In genomic region chr10:127641861-127642771, GRCm38 (mm10) we compare ENCODE assay signal across 8 mouse cellular contexts. TPM values are rescaled to one million over a fixed set of nuclear protein-coding genes. Genes with fewer than 3 reads are reported as not detected.
DNase-seq lines count a peak whose midpoint lies in the region; ATAC-seq and TF ChIP-seq lines count a peak whose summit lies in the region.

No protein-coding gene starts in this region.

- no peaks in the 10 kb centered on the region for H3K9me3 ChIP-seq in heart, embryonic 13.5 days
- no peaks in the 10 kb centered on the region for H3K9me3 ChIP-seq in kidney, postnatal 0 days (replicated peaks; ENCODE audit: low read length)
- H3K9me3 ChIP-seq in liver, embryonic 16.5 days (replicated peaks; ENCODE audit: control insufficient read depth, low read length), result no peaks in the 10 kb centered on the region
- no peaks in the 10 kb centered on the region for H3K9me3 ChIP-seq in neural tube, embryonic 12.5 days
- no peaks in the 10 kb centered on the region for H3K9me3 ChIP-seq in stomach, postnatal 0 days (ENCODE audit: control insufficient read depth, low read length)

- peak overlapping the region; percentile 62 for H3K4me3 ChIP-seq in heart, embryonic 13.5 days
- peak overlapping the region; percentile 59 for H3K4me3 ChIP-seq in kidney, postnatal 0 days (replicated peaks; ENCODE audit: low read depth, low read length)
- peak overlapping the region; percentile 64 for H3K4me3 ChIP-seq in liver, embryonic 16.5 days (ENCODE audit: low read depth, low read length)
- peak overlapping the region; percentile 30; the same call in 1 of the 2 replicates for H3K4me3 ChIP-seq in neural tube, embryonic 12.5 days
- peak overlapping the region; percentile 65 for H3K4me3 ChIP-seq in stomach, postnatal 0 days (ENCODE audit: low read depth, low read length)

- peak; percentile 93 for DNase-seq in CD4-positive, CD25-positive, alpha-beta regulatory T cell, adult 2 months (ENCODE audit: low read depth, low spot score)
- peak; percentile 91 for DNase-seq in brain, adult 2 months (ENCODE audit: low read depth, low spot score)
- peak; percentile 93 for DNase-seq in kidney, postnatal 0 days (ENCODE audit: low spot score)
- DNase-seq in stomach, postnatal 0 days (ENCODE audit: low spot score), result peak; percentile 91

- peak overlapping the region; percentile 96 for H3K27ac ChIP-seq in heart, embryonic 13.5 days (replicated peaks)
- H3K27ac ChIP-seq in kidney, postnatal 0 days, result peak overlapping the region; percentile 94
- peak overlapping the region; percentile 89 for H3K27ac ChIP-seq in liver, embryonic 16.5 days (ENCODE audit: low read length)
- peak overlapping the region; percentile 32; the same call in 1 of the 2 replicates for H3K27ac ChIP-seq in neural tube, embryonic 12.5 days
- peak overlapping the region; percentile 99 for H3K27ac ChIP-seq in stomach, postnatal 0 days (replicated peaks)

- H3K36me3 ChIP-seq in heart, embryonic 13.5 days, result peaks cover 4% of the 10 kb centered on the region
- H3K36me3 ChIP-seq in kidney, postnatal 0 days (ENCODE audit: insufficient read depth, low read length), result no peaks in the 10 kb centered on the region
- H3K36me3 ChIP-seq in liver, embryonic 16.5 days (ENCODE audit: control insufficient read depth, insufficient read depth), result no peaks in the 10 kb centered on the region
- no peaks in the 10 kb centered on the region for H3K36me3 ChIP-seq in neural tube, embryonic 12.5 days
- no peaks in the 10 kb centered on the region for H3K36me3 ChIP-seq in stomach, postnatal 0 days (ENCODE audit: control insufficient read depth, insufficient read depth, low read length)

- TF ChIP-seq EP300 in stomach, postnatal 0 days (optimal IDR thresholded peaks at IDR 0.05), result peak; percentile 84

- peak; percentile 69 for ATAC-seq in erythroblast, adult 5-6 weeks (replicated peaks; ENCODE audit: low FRiP score, poor library complexity, severe bottlenecking)
- peak; percentile 47; the same call in 1 of the 2 replicates for ATAC-seq in heart, embryonic 13.5 days (ENCODE audit: extremely low read depth, insufficient number of reproducible peaks, low FRiP score, low TSS enrichment)
- peak; percentile 57 for ATAC-seq in kidney, postnatal 0 days (replicated peaks; ENCODE audit: low FRiP score, low read depth)
- peak; percentile 65 for ATAC-seq in liver, embryonic 16.5 days (ENCODE audit: low read depth)
- ATAC-seq in neural tube, embryonic 12.5 days (ENCODE audit: low FRiP score, low read depth), result peak; percentile 57; the same call in 1 of the 2 replicates
- peak; percentile 77 for ATAC-seq in stomach, postnatal 0 days (ENCODE audit: low FRiP score, low TSS enrichment)

- H3K9ac ChIP-seq in heart, embryonic 13.5 days, result peak overlapping the region; percentile 91
- peak overlapping the region; percentile 62 for H3K9ac ChIP-seq in kidney, postnatal 0 days (ENCODE audit: low read depth, low read length)
- H3K9ac ChIP-seq in liver, embryonic 16.5 days (ENCODE audit: low read depth, low read length), result peak overlapping the region; percentile 68
- no peak overlapping the region for H3K9ac ChIP-seq in neural tube, embryonic 12.5 days
- peak overlapping the region; percentile 90 for H3K9ac ChIP-seq in stomach, postnatal 0 days (ENCODE audit: low read length)

- WGBS in heart, embryonic 13.5 days, result 7% methylated on average over 19 of the region's 19 CpGs
- WGBS in kidney, postnatal 0 days, result 6% methylated on average over 19 of the region's 19 CpGs
- 3% methylated on average over 19 of the region's 19 CpGs for WGBS in liver, embryonic 16.5 days (ENCODE audit: insufficient replicate concordance)
- 9% methylated on average over 19 of the region's 19 CpGs for WGBS in neural tube, embryonic 12.5 days
- WGBS in stomach, postnatal 0 days, result 6% methylated on average over 19 of the region's 19 CpGs

- peak overlapping the region; percentile 92 for H3K4me2 ChIP-seq in heart, embryonic 13.5 days
- H3K4me2 ChIP-seq in kidney, postnatal 0 days (ENCODE audit: low read length), result peak overlapping the region; percentile 61
- peak overlapping the region; percentile 94 for H3K4me2 ChIP-seq in liver, embryonic 16.5 days (ENCODE audit: low read depth, low read length)
- H3K4me2 ChIP-seq in neural tube, embryonic 12.5 days (replicated peaks), result peak overlapping the region; percentile 61
- peak overlapping the region; percentile 88 for H3K4me2 ChIP-seq in stomach, postnatal 0 days (replicated peaks; ENCODE audit: low read depth)

- H3K27me3 ChIP-seq in heart, embryonic 13.5 days (replicated peaks), result no peaks in the 10 kb centered on the region
- H3K27me3 ChIP-seq in kidney, postnatal 0 days (ENCODE audit: insufficient read depth, low read length), result no peaks in the 10 kb centered on the region
- no peaks in the 10 kb centered on the region for H3K27me3 ChIP-seq in liver, embryonic 16.5 days (ENCODE audit: control insufficient read depth, insufficient read depth, low read depth, low read length)
- peaks cover 29% of the 10 kb centered on the region for H3K27me3 ChIP-seq in neural tube, embryonic 12.5 days (replicated peaks)
- H3K27me3 ChIP-seq in stomach, postnatal 0 days (ENCODE audit: control insufficient read depth, insufficient read depth, low read length), result no peaks in the 10 kb centered on the region

- peaks cover 24% of the 10 kb centered on the region for H3K4me1 ChIP-seq in heart, embryonic 13.5 days
- H3K4me1 ChIP-seq in kidney, postnatal 0 days (replicated peaks; ENCODE audit: insufficient read depth, low read length), result peaks cover 17% of the 10 kb centered on the region; the same call in 1 of the 2 replicates
- H3K4me1 ChIP-seq in liver, embryonic 16.5 days (ENCODE audit: control insufficient read depth, low read depth, low read length), result peaks cover 20% of the 10 kb centered on the region
- peaks cover 16% of the 10 kb centered on the region for H3K4me1 ChIP-seq in neural tube, embryonic 12.5 days
- peaks cover 4% of the 10 kb centered on the region; the same call in 1 of the 2 replicates for H3K4me1 ChIP-seq in stomach, postnatal 0 days (replicated peaks; ENCODE audit: control insufficient read depth, insufficient read depth)

- peak; percentile 96 for TF ChIP-seq CTCF in kidney, postnatal 0 days (IDR thresholded peaks at IDR 0.05; ENCODE audit: low read depth)
- TF ChIP-seq CTCF in stomach, postnatal 0 days (IDR thresholded peaks at IDR 0.05; ENCODE audit: low read depth), result peak; percentile 97

RNA-seq across cellular contexts. Expression of gene Stat6, which starts 0.7 kb away (rescaled TPM):
- total RNA-seq in erythroblast, adult 5-6 weeks (2015; ENCODE audit: low replicate concordance), result 15.7 and 16.7 TPM in 2 replicates
- total RNA-seq in erythroblast, adult 5-6 weeks (2017; ENCODE audit: low replicate concordance), result 15.9 and 27.1 TPM in 2 replicates
- 24.5 and 24.6 TPM in 2 replicates for polyA plus RNA-seq in heart, embryonic 13.5 days (2015; fragmentation: Nextera tagmentation; extraction: Ambion mirVana)
- 26.2 and 27.0 TPM in 2 replicates for polyA plus RNA-seq in kidney, postnatal 0 days (2015; fragmentation: Nextera tagmentation; extraction: Ambion mirVana)
- 14.8 and 17.7 TPM in 2 replicates for polyA plus RNA-seq in liver, embryonic 16.5 days (2015; fragmentation: Nextera tagmentation; extraction: Ambion mirVana)
- polyA plus RNA-seq in neural tube, embryonic 12.5 days (2016; fragmentation: Nextera tagmentation; extraction: Ambion mirVana), result 7.2 and 7.5 TPM in 2 replicates
- 31.4 and 34.6 TPM in 2 replicates for polyA plus RNA-seq in stomach, postnatal 0 days (2015; fragmentation: Nextera tagmentation; extraction: Ambion mirVana)

RNA-seq across cellular contexts. Expression of gene Lrp1, which starts 21.2 kb away (rescaled TPM):
- total RNA-seq in erythroblast, adult 5-6 weeks (2015; ENCODE audit: low replicate concordance), result 11.9 and 14.0 TPM in 2 replicates
- total RNA-seq in erythroblast, adult 5-6 weeks (2017; ENCODE audit: low replicate concordance), result 9.7 and 17.0 TPM in 2 replicates
- polyA plus RNA-seq in heart, embryonic 13.5 days (2015; fragmentation: Nextera tagmentation; extraction: Ambion mirVana), result 30.7 and 37.9 TPM in 2 replicates
- polyA plus RNA-seq in kidney, postnatal 0 days (2015; fragmentation: Nextera tagmentation; extraction: Ambion mirVana), result 42.6 and 44.5 TPM in 2 replicates
- polyA plus RNA-seq in liver, embryonic 16.5 days (2015; fragmentation: Nextera tagmentation; extraction: Ambion mirVana), result 31.9 and 36.3 TPM in 2 replicates
- polyA plus RNA-seq in neural tube, embryonic 12.5 days (2016; fragmentation: Nextera tagmentation; extraction: Ambion mirVana), result 85.7 and 96.0 TPM in 2 replicates
- 32.7 and 37.4 TPM in 2 replicates for polyA plus RNA-seq in stomach, postnatal 0 days (2015; fragmentation: Nextera tagmentation; extraction: Ambion mirVana)

RNA-seq across cellular contexts. Expression of gene Nemp1, which starts 24.6 kb away (rescaled TPM):
- 11.0 and 13.2 TPM in 2 replicates for total RNA-seq in erythroblast, adult 5-6 weeks (2015; ENCODE audit: low replicate concordance)
- 12.4 and 14.3 TPM in 2 replicates for total RNA-seq in erythroblast, adult 5-6 weeks (2017; ENCODE audit: low replicate concordance)
- polyA plus RNA-seq in heart, embryonic 13.5 days (2015; fragmentation: Nextera tagmentation; extraction: Ambion mirVana), result 7.1 and 7.4 TPM in 2 replicates
- 6.6 and 6.9 TPM in 2 replicates for polyA plus RNA-seq in kidney, postnatal 0 days (2015; fragmentation: Nextera tagmentation; extraction: Ambion mirVana)
- polyA plus RNA-seq in liver, embryonic 16.5 days (2015; fragmentation: Nextera tagmentation; extraction: Ambion mirVana), result 6.7 and 7.1 TPM in 2 replicates
- polyA plus RNA-seq in neural tube, embryonic 12.5 days (2016; fragmentation: Nextera tagmentation; extraction: Ambion mirVana), result 7.2 and 8.0 TPM in 2 replicates
- polyA plus RNA-seq in stomach, postnatal 0 days (2015; fragmentation: Nextera tagmentation; extraction: Ambion mirVana), result 4.1 and 4.5 TPM in 2 replicates

RNA-seq across cellular contexts. Expression of gene Nab2, which starts 26.3 kb away (rescaled TPM):
- 0.96 TPM in 1 of 2 replicates, not detected in the other for total RNA-seq in erythroblast, adult 5-6 weeks (2015; ENCODE audit: low replicate concordance)
- total RNA-seq in erythroblast, adult 5-6 weeks (2017; ENCODE audit: low replicate concordance), result 0.60 TPM in 1 of 2 replicates, not detected in the other
- 9.7 and 10.4 TPM in 2 replicates for polyA plus RNA-seq in heart, embryonic 13.5 days (2015; fragmentation: Nextera tagmentation; extraction: Ambion mirVana)
- 21.5 and 24.3 TPM in 2 replicates for polyA plus RNA-seq in kidney, postnatal 0 days (2015; fragmentation: Nextera tagmentation; extraction: Ambion mirVana)
- 3.0 and 3.9 TPM in 2 replicates for polyA plus RNA-seq in liver, embryonic 16.5 days (2015; fragmentation: Nextera tagmentation; extraction: Ambion mirVana)
- polyA plus RNA-seq in neural tube, embryonic 12.5 days (2016; fragmentation: Nextera tagmentation; extraction: Ambion mirVana), result 5.6 and 6.9 TPM in 2 replicates
- polyA plus RNA-seq in stomach, postnatal 0 days (2015; fragmentation: Nextera tagmentation; extraction: Ambion mirVana), result 6.8 and 8.9 TPM in 2 replicates

Comparison
In these comparisons a context has a peak if more than half of its experiments do, and no peak if none do; other contexts are left out.
1. Peak in every context shown above with its lines: DNase-seq, ATAC-seq, H3K4me3 ChIP-seq and H3K27ac ChIP-seq.
2. H3K27ac ChIP-seq: peak in every context shown above with its lines; median percentile 99 in stomach, postnatal 0 days; 96 in heart, embryonic 13.5 days; 94 in kidney, postnatal 0 days; 89 in liver, embryonic 16.5 days; 32 in neural tube, embryonic 12.5 days.